Mouse (Mus musculus) olfactory bulb, adult 2 months (tissue): ENCODE results near the gene Pigk.

Experiments
- CTCF ChIP-seq: fragments of 200-500 bp; IDR thresholded peaks from 2 replicates; pipeline ENCODE4 v1.5.1; 2012; ENCODE audit warnings: low read depth, mild to moderate bottlenecking, low read length, moderate library complexity; ENCODE audit not compliant: insufficient read depth
- POLR2A ChIP-seq: fragments of 200-500 bp; IDR thresholded peaks from 2 replicates; pipeline ENCODE4 v1.6.1; 2012; ENCODE audit warnings: mild to moderate bottlenecking, low read depth, low read length, moderate library complexity; ENCODE audit not compliant: insufficient read depth

DNA sequence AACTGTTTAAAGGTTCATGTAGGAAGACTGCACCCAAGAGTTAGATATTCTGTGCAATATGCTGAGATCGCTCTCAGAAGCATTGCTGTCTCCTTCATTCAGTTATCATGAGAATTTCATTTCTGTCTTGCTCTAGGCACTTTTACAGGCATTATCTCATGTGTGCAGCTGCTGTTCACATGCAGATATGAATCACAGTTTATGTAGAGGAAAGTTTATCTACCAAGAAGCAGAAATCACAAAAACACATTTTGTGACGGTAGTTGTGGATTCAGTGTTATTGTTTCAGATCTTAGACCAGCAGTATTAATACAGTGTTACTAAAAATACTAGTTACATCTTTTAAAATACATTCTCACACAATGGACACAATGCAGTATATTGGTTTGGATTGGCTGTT is 36.0 kb downstream of the Pigk start:
- TF ChIP-seq CTCF = no peak
- no peak for TF ChIP-seq POLR2A
